Mouse (Mus musculus) kidney, embryonic 15.5 days (tissue): Measurements from ENCODE around the gene Slc35g3. TPM values are rescaled to one million over a fixed set of nuclear protein-coding genes. Genes with fewer than 3 reads are reported as not detected.
A peak's percentile ranks its signal among the peaks of the same experiment; 100 is the strongest.
"Not testable (repeated sequence)": the region's sequence is repeated elsewhere in the genome, so short reads cannot be mapped to it uniquely, and the experiment has no call there.

Source experiments
- ATAC-seq: fragments of 200-750 bp; cut with Nextera tagmentation; replicated peaks from 2 replicates; pipeline ENCODE4 v1.8.0; 2017; ENCODE audit warnings: moderate TSS enrichment; ENCODE audit not compliant: low FRiP score
- H3K27ac ChIP-seq: fragments of 300-500 bp; sonication (generic); 2 replicates; pipeline ENCODE4 v1.5.1; 2015; ENCODE audit warnings: mild to moderate bottlenecking, inconsistent platforms
- H3K27me3 ChIP-seq: fragments of 300-500 bp; sonication (generic); 2 replicates; pipeline ENCODE4 v1.6.1; 2015; ENCODE audit warnings: inconsistent platforms
- H3K36me3 ChIP-seq: fragments of 300-500 bp; sonication (generic); 2 replicates; pipeline ENCODE4 v1.6.1; 2015; ENCODE audit warnings: inconsistent platforms
- H3K4me1 ChIP-seq: fragments of 300-500 bp; sonication (generic); 2 replicates; pipeline ENCODE4 v1.6.1; 2015; ENCODE audit warnings: inconsistent platforms
- H3K4me2 ChIP-seq: fragments of 300-500 bp; sonication (generic); 2 replicates; pipeline ENCODE4 v1.6.1; 2015; ENCODE audit warnings: moderate library complexity, mild to moderate bottlenecking, inconsistent platforms
- H3K4me3 ChIP-seq: fragments of 300-500 bp; sonication (generic); replicated peaks from 2 replicates; pipeline ENCODE4 v1.5.1; 2015; ENCODE audit warnings: mild to moderate bottlenecking, inconsistent platforms
- H3K9ac ChIP-seq: fragments of 300-500 bp; sonication (generic); 2 replicates; pipeline ENCODE4 v1.6.1; 2015; ENCODE audit warnings: mild to moderate bottlenecking, inconsistent platforms
- H3K9me3 ChIP-seq: fragments of 300-500 bp; sonication (generic); replicated peaks from 2 replicates; pipeline ENCODE4 v1.6.1; 2016; ENCODE audit warnings: inconsistent platforms
- WGBS: fragments of 180-500 bp; shearing (Covaris S2); methylation state at CpG from one replicate; pipeline ENCODE4 v1.1.7; 2015; ENCODE audit warnings: mixed read lengths; 5-methylcytosine and 5-hydroxymethylcytosine counted together
- polyA plus RNA-seq: library from polyadenylated mRNA; unstranded; fragments of >200 nt; fragmentation: Nextera tagmentation; extraction: Ambion mirVana; gene quantifications from 2 replicates; pipeline ENCODE4 v1.2.1, GENCODE M21; 2015

The Slc35g3 gene
- polyA plus RNA-seq, 1 experiment from 2014 or later: 0.27 TPM

GRCm38 (mm10) chr11:69751635-69752034 lies 10.1 kb downstream of the Slc35g3 start:
- no peak overlapping the region for H3K4me3 ChIP-seq
- no peak overlapping the region for H3K27ac ChIP-seq
- H3K4me1 ChIP-seq: peaks cover 32% of the 10 kb centered on the region
- no peak overlapping the region for H3K4me2 ChIP-seq
- no peak overlapping the region for H3K9ac ChIP-seq
- ATAC-seq: no peak
- no peaks in the 10 kb centered on the region for H3K27me3 ChIP-seq
- 75% methylated on average over 3 of the region's 3 CpGs for WGBS
- H3K9me3 ChIP-seq: no peaks in the 10 kb centered on the region
- H3K36me3 ChIP-seq: peaks cover 22% of the 10 kb centered on the region

GRCm38 (mm10) chr11:69731408-69731807 lies 30.4 kb downstream of the Slc35g3 start:
- not testable (repeated sequence) for H3K4me2 ChIP-seq, H3K9me3 ChIP-seq, H3K4me1 ChIP-seq, H3K27me3 ChIP-seq, H3K9ac ChIP-seq, ATAC-seq, H3K4me3 ChIP-seq, H3K27ac ChIP-seq
- peaks cover 37% of the 10 kb centered on the region for H3K36me3 ChIP-seq
- 72% methylated on average over 3 of the region's 3 CpGs for WGBS

DNA sequence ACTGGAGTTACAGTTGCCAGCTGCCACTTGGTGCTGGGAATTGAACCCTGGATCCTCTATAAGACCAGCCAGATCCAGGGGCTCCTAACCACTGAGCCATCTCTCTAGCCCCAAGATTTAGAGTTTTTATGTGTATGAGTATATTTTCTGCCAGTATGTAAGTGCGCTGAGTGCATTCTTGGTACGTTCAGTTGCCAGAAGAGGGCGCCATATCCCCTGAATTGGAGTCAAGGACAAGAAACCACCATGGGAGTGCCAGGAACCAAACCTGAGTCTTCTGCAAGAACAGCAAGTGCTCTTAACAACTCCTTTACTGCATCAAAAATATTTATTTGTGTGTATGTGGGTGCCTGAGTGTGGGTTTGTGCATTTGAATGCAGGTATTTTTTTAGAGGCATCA lies 32.7 kb downstream of the Slc35g3 start:
- Histone ChIP-seq H3K4me1 (no peaks in the 10 kb centered on the region), H3K36me3 (peaks cover 14% of the 10 kb centered on the region), H3K27me3 (no peaks in the 10 kb centered on the region), H3K4me2 (no peak overlapping the region), H3K9me3 (no peaks in the 10 kb centered on the region), H3K27ac (no peak overlapping the region), H3K9ac (no peak overlapping the region), H3K4me3 (no peak overlapping the region)
- no peak for ATAC-seq
- WGBS: 31% methylated on average over 3 of the region's 3 CpGs

DNA sequence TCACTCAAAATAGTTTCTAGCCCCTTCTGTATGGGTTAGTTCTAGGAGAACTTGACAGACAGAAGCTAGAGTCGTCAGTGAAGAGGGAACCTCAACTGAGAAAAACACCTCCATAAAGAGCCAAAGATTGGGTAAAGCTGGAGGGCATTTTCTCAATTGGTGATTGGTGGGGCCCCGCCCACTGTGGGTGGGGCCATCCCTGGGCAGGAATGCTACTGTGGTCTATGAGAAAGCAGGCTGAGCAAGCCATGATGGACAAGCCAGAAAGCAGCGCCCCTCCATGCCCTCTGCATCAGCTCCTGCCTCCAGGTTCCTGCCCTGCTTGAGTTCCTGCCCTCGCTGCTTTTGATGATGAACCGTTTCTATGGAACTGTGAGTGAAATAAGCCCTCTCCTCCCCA lies 35.8 kb downstream of the Slc35g3 start:
- no peak overlapping the region for H3K4me2 ChIP-seq
- ATAC-seq: no peak
- no peaks in the 10 kb centered on the region for H3K36me3 ChIP-seq
- no peaks in the 10 kb centered on the region for H3K27me3 ChIP-seq
- no peaks in the 10 kb centered on the region for H3K9me3 ChIP-seq
- no peak overlapping the region for H3K4me3 ChIP-seq
- H3K27ac ChIP-seq: no peak overlapping the region
- H3K9ac ChIP-seq: no peak overlapping the region
- WGBS: 29% methylated on average over 5 of the region's 5 CpGs
- H3K4me1 ChIP-seq: no peaks in the 10 kb centered on the region

DNA sequence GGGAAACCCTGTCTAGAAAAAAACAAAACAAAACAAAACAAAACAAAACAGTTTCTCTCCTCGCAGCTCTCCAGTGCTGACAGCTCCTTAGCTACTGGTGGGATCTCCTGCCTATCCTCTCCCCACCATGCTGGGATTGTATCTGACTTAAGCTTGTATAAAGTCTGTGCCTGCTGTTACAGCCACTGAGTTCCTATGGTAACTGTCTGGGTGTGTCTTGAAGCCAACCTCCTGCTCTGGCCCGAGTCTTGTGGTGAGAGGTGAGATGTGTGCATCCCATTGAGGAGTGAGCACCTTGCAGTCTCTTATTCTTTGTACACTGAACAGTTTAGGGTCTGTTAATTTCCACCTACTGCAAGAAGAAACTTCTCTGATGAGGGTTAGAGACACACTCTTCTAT lies 38.7 kb downstream of the Slc35g3 start:
- WGBS: 31% methylated on average over 2 of the region's 2 CpGs
- no peak overlapping the region for H3K4me2 ChIP-seq

DNA sequence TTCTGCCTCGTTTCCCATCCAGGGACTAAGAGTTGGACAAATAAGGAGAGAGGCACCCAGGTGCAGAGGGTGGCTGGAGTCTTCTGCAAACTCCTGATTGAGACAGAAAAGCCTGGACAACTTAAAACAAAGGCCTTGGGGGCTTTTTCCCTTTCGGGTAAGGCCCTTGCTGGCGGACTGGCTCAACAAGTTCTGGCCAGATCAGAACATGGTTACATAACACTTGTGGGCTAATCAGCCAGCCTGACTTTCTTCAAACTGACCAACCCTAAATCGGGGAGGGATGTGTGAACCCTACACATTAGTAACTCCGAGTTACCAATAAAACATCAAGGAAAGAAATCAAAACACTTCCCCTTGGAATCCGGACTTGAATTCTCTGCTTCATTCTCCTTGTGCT lies 40.9 kb downstream of the Slc35g3 start:
- 55% methylated on average over 6 of the region's 6 CpGs for WGBS

More for the DNA sequence above, 38.7 kb downstream of the Slc35g3 start:
- no peak overlapping the region for H3K9ac ChIP-seq
- H3K4me3 ChIP-seq: no peak overlapping the region
- H3K9me3 ChIP-seq: no peaks in the 10 kb centered on the region
- no peaks in the 10 kb centered on the region for H3K36me3 ChIP-seq
- no peak overlapping the region for H3K27ac ChIP-seq
- no peaks in the 10 kb centered on the region for H3K27me3 ChIP-seq
- ATAC-seq: no peak
- peaks cover 6% of the 10 kb centered on the region for H3K4me1 ChIP-seq

DNA sequence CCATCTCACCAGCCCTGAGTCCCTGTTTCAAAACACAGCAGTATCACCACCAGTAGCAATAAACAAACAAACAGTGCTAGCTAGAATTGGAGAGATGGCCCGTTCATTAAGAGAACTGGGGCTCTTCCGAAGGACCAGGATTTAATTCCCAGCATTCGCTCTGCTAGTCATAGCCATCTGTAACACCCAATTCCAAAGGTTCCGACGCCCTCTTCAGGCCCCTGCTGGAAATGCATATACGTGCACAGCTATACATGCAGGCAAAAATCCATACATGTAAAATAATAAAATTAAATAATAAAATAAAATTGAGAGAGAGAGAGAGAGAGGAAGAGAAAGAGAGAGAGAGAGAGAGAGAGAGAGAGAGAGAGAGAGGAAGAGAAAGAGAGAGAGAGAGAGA lies 42.3 kb downstream of the Slc35g3 start:
- Histone ChIP-seq H3K4me3 (no peak overlapping the region), H3K4me1 (peaks cover 25% of the 10 kb centered on the region), H3K27me3 (no peaks in the 10 kb centered on the region), H3K4me2 (no peak overlapping the region), H3K9ac (no peak overlapping the region), H3K36me3 (no peaks in the 10 kb centered on the region), H3K27ac (no peak overlapping the region), H3K9me3 (no peaks in the 10 kb centered on the region)
- WGBS: 76% methylated on average over 6 of the region's 6 CpGs
- no peak for ATAC-seq

More for the DNA sequence above, 40.9 kb downstream of the Slc35g3 start:
- H3K4me3 ChIP-seq: no peak overlapping the region
- no peak for ATAC-seq
- H3K27me3 ChIP-seq: no peaks in the 10 kb centered on the region
- no peaks in the 10 kb centered on the region for H3K36me3 ChIP-seq
- H3K27ac ChIP-seq: no peak overlapping the region
- H3K9ac ChIP-seq: no peak overlapping the region
- H3K4me2 ChIP-seq: no peak overlapping the region
- no peaks in the 10 kb centered on the region for H3K9me3 ChIP-seq
- H3K4me1 ChIP-seq: peaks cover 11% of the 10 kb centered on the region

GRCm38 (mm10) chr11:69718661-69719060 lies 43.1 kb downstream of the Slc35g3 start:
- no peaks in the 10 kb centered on the region for H3K9me3 ChIP-seq
- H3K27ac ChIP-seq: no peak overlapping the region
- H3K4me2 ChIP-seq: no peak overlapping the region
- no peaks in the 10 kb centered on the region for H3K27me3 ChIP-seq
- 44% methylated on average over 15 of the region's 15 CpGs for WGBS
- no peak overlapping the region for H3K9ac ChIP-seq
- no peaks in the 10 kb centered on the region for H3K36me3 ChIP-seq
- ATAC-seq: no peak
- H3K4me3 ChIP-seq: no peak overlapping the region
- H3K4me1 ChIP-seq: peaks cover 29% of the 10 kb centered on the region

- H3K4me3 ChIP-seq: no peak overlapping the region
- no peak overlapping the region for H3K9ac ChIP-seq
- peaks cover 38% of the 10 kb centered on the region for H3K4me1 ChIP-seq
- no peaks in the 10 kb centered on the region for H3K27me3 ChIP-seq
- ATAC-seq: no peak
- H3K36me3 ChIP-seq: no peaks in the 10 kb centered on the region
- H3K27ac ChIP-seq: no peak overlapping the region
- H3K4me2 ChIP-seq: no peak overlapping the region
- H3K9me3 ChIP-seq: no peaks in the 10 kb centered on the region
- WGBS: 66% methylated on average over 4 of the region's 4 CpGs
Observed at GRCm38 (mm10) chr11:69716953-69717352, 44.8 kb downstream of the Slc35g3 start.

- 14% methylated on average over 5 of the region's 5 CpGs for WGBS
- Histone ChIP-seq H3K4me1 (peaks cover 40% of the 10 kb centered on the region), H3K9ac (no peak overlapping the region), H3K27me3 (no peaks in the 10 kb centered on the region), H3K4me2 (no peak overlapping the region), H3K9me3 (no peaks in the 10 kb centered on the region), H3K36me3 (no peaks in the 10 kb centered on the region), H3K4me3 (no peak overlapping the region), H3K27ac (peak overlapping the region; percentile 88)
- no peak for ATAC-seq
Observed at GRCm38 (mm10) chr11:69715929-69716328, 45.8 kb downstream of the Slc35g3 start.

GRCm38 (mm10) chr11:69715482-69715881 lies 46.3 kb downstream of the Slc35g3 start:
- Histone ChIP-seq H3K9ac (no peak overlapping the region), H3K9me3 (no peaks in the 10 kb centered on the region), H3K27ac (peak overlapping the region; percentile 88), H3K36me3 (no peaks in the 10 kb centered on the region), H3K4me1 (peaks cover 40% of the 10 kb centered on the region), H3K4me3 (no peak overlapping the region), H3K4me2 (no peak overlapping the region), H3K27me3 (no peaks in the 10 kb centered on the region)
- WGBS: 62% methylated on average over 9 of the region's 9 CpGs
- no peak for ATAC-seq

DNA sequence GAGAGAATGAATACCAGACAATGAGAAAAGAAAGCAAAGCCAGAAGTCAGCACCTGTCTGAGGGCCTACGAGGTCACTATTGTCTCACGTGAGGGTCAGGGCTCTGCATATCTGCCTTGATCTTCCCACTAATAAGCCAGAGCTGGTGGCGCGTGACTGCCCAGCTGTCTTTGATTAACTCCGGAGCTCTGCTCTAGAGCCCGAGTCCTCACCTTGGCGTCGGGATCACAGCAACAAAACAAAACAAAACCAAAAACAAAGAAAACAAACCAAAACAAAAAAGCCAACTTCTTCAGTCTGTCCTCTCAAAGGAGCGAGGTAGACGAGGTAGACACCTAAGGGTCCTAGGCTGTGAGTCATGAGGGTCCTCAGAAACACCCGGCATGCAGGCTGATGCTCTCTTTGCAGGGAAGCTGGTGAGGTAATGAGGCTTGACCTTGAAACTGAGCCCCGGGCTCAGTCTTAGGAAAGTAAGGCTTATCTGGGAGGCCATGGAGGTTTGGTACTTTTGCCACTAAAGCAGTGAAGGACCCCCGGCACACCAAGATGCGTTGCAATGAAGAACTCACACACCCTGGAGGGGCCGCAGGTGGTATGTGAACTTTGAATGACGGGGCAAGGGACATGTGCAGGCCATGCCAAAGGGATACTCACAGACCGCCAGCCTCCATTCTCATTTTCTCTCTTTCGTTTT lies 47.0 kb downstream of the Slc35g3 start:
- Histone ChIP-seq H3K9ac (no peak overlapping the region), H3K27ac (peak overlapping the region; percentile 88), H3K36me3 (no peaks in the 10 kb centered on the region), H3K4me2 (peak overlapping the region; percentile 41), H3K9me3 (no peaks in the 10 kb centered on the region), H3K27me3 (no peaks in the 10 kb centered on the region), H3K4me1 (peaks cover 40% of the 10 kb centered on the region), H3K4me3 (peak overlapping the region; percentile 15; the same call in 1 of the 2 replicates)
- ATAC-seq: peak; percentile 73
- WGBS: 38% methylated on average over 18 of the region's 18 CpGs
